Mouse (Mus musculus) mouse embryonic stem cell (cell line): ENCODE measurements around the gene Ccn1.

Source experiments
- in situ Hi-C, 2 experiments: fragments of 300-500 bp; cut with MboI; formaldehyde crosslinking; loops; 1 replicate in 1 of 2; 3 replicates in 1 of 2; pipeline ENCODE4 v1.14.3; 2019 to 2020; ENCODE audit warnings: low sequenced_read_pairs in 2 of 2, low pct_unique_long_range_greater_than_20kb in 1 of 2, mixed read lengths in 1 of 2; ENCODE audit not compliant: unreplicated experiment in 1 of 2

Gene Ccn1

GRCm38 (mm10) chr3:145627830-145628229 lies 22.0 kb downstream of the Ccn1 start:
- in situ Hi-C loops, result loop anchor here in 1 of 2 experiments (10.0 kb wide), 1 partner anchor 277 kb away; no protein-coding TSS in a partner anchor

- in situ Hi-C loops, result loop anchor here in 1 of 2 experiments (10.0 kb wide), 1 partner anchor 279 kb away; no protein-coding TSS in a partner anchor
Measured at GRCm38 (mm10) chr3:145626063-145626462, 23.7 kb downstream of the Ccn1 start.

- in situ Hi-C loops, result loop anchor here in 1 of 2 experiments (10.0 kb wide), 1 partner anchor 279 kb away; no protein-coding TSS in a partner anchor
Measured at GRCm38 (mm10) chr3:145625546-145625945, 24.2 kb downstream of the Ccn1 start.

- in situ Hi-C loops, result loop anchor here in 1 of 2 experiments (10.0 kb wide), 1 partner anchor 280 kb away; no protein-coding TSS in a partner anchor
Measured at GRCm38 (mm10) chr3:145624786-145625185, 25.0 kb downstream of the Ccn1 start.

GRCm38 (mm10) chr3:145623047-145623446 lies 26.7 kb downstream of the Ccn1 start:
- in situ Hi-C loops, result loop anchor here in 1 of 2 experiments (10.0 kb wide), 1 partner anchor 282 kb away; no protein-coding TSS in a partner anchor

- in situ Hi-C loops, result loop anchor here in 1 of 2 experiments (10.0 kb wide), 1 partner anchor 284 kb away; no protein-coding TSS in a partner anchor
Measured at GRCm38 (mm10) chr3:145621209-145621608, 28.6 kb downstream of the Ccn1 start.

DNA sequence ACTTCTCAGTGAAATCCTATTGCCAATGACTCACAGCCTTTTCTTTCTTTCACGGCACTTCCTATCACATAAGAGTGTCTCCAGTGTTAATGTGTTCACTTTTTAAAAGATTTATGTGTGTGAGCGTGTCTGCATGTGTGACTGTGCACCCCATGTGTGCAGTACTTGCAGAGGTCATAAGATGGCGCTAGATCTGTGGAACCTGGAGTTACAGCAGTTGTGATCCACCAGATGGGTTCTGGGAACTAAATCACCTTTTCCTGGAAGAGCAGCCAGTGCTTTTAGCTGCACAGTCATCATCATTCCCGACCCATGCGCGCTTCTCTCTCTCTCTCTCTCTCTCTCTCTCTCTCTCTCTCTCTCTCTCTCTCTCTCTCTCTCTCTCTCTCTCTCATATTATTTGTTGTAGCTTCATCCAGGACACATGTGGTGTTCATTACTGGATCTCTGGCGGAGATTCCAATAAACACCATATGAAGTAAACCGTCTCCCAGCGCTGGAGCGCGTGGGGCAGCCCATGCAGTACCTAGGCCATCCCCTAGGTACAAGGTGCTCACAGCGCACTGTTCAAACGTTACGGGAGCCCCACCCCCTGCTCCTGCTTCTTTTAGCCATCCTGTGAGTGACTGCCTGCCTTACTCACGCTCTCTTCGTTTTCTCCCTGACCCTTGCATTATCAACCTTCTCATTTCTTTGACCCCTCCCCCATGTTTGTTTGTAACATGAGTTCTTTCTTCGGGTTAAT lies 30.0 kb downstream of the Ccn1 start:
- in situ Hi-C loops, result loop anchor here (10.0 kb wide), 1 partner anchor 285 kb away; no protein-coding TSS in a partner anchor

DNA sequence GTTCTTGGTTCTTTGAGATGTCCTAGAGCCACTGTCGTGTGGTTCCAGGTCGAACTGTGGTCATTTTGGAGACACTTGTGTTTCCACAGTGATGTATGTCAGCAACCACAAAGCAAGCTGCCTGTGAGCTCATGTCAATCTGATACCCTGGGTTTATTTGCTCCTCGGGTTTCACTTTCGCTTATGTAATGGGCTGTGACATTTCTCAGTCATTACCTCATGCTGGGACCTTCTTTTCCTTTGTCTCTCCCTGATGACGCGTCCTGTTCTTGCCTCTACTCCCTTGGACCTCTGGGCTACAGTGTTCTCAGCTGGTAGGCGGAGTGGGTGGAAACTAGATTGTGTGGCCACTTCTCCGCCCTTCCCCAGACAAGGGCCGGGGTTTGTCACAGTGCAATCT lies 31.5 kb downstream of the Ccn1 start:
- in situ Hi-C loops, result loop anchor here in 1 of 2 experiments (10.0 kb wide), 1 partner anchor 287 kb away; no protein-coding TSS in a partner anchor

- in situ Hi-C loops, result loop anchor here in 1 of 2 experiments (10.0 kb wide), 1 partner anchor 290 kb away; no protein-coding TSS in a partner anchor
Measured at GRCm38 (mm10) chr3:145614362-145615115, 35.2 kb downstream of the Ccn1 start.

DNA sequence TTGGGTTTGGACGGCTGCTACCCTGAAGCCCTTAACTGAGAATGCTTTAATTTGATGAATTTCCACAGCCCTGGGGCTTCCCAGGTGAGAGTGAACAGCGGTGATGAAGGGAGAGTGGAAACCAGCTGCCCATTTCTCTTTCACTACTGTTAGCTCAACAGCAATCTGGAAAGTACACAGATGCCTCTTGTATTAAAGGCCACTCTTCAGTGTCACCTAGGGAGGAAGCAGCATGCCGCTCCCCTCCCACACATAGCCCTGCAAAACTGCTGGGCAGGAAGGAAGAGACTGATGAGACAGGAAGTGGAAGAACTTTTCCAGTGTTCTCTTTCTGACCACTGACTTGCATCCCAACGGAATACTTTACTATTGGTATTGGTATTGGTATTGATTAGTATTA lies 36.5 kb downstream of the Ccn1 start:
- in situ Hi-C loops, result loop anchor here in 1 of 2 experiments (10.0 kb wide), 1 partner anchor 292 kb away; no protein-coding TSS in a partner anchor

DNA sequence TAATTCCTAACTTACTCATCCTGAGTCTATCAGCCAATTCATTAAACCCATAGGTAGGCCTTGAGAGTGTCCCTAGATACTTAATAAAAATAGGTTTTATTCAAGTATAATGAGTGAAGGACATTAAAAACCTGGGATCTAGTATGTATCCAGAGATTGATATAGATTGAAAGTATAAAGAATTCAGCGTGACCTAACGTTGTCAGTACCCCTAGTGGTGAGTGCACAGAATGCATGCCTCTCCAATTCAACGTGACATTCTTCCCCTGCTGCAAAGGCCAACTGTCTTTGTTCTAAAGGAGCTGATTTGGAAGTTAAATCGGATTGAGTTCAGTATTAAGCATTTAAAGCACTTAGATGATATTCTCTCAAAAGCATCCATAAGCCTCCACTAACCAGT lies 37.1 kb downstream of the Ccn1 start:
- in situ Hi-C loops, result loop anchor here in 1 of 2 experiments (10.0 kb wide), 1 partner anchor 292 kb away; no protein-coding TSS in a partner anchor

- in situ Hi-C loops, result no loop called here
Measured at GRCm38 (mm10) chr3:145608320-145608719, 41.5 kb downstream of the Ccn1 start.

GRCm38 (mm10) chr3:145605437-145606123 lies 44.2 kb downstream of the Ccn1 start:
- in situ Hi-C loops, result no loop called here

GRCm38 (mm10) chr3:145602410-145603206 lies 47.2 kb downstream of the Ccn1 start:
- in situ Hi-C loops, result no loop called here

DNA sequence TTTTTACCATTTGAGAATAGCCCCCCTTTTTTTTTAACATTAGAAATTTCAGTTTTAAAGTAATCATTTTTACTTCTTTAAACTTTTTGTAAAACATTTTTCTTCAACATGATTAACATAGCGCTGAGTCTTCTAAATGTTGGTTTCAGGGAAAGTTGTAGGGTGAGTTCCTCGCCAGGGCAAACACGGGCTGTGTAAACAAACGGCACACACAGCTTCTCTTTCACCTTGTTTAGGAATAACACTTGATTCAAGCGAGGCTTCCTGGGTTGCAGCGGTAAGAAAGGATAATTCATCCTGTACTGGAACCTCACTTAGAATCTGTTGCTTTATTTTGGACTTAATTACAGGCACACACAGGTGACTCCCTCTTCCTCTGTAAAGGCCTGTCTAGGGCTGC lies 48.4 kb downstream of the Ccn1 start:
- in situ Hi-C loops, result no loop called here

GRCm38 (mm10) chr3:145600801-145601200 lies 49.0 kb downstream of the Ccn1 start:
- in situ Hi-C loops, result no loop called here

- in situ Hi-C loops, result loop anchor here in 1 of 2 experiments (25.0 kb wide), 1 partner anchor 187 kb away; no protein-coding TSS in a partner anchor
Measured at GRCm38 (mm10) chr3:145599059-145599458, 50.7 kb downstream of the Ccn1 start.
